Mouse (Mus musculus): Measurements from ENCODE around the gene Kpna7.

The Kpna7 gene

DNA sequence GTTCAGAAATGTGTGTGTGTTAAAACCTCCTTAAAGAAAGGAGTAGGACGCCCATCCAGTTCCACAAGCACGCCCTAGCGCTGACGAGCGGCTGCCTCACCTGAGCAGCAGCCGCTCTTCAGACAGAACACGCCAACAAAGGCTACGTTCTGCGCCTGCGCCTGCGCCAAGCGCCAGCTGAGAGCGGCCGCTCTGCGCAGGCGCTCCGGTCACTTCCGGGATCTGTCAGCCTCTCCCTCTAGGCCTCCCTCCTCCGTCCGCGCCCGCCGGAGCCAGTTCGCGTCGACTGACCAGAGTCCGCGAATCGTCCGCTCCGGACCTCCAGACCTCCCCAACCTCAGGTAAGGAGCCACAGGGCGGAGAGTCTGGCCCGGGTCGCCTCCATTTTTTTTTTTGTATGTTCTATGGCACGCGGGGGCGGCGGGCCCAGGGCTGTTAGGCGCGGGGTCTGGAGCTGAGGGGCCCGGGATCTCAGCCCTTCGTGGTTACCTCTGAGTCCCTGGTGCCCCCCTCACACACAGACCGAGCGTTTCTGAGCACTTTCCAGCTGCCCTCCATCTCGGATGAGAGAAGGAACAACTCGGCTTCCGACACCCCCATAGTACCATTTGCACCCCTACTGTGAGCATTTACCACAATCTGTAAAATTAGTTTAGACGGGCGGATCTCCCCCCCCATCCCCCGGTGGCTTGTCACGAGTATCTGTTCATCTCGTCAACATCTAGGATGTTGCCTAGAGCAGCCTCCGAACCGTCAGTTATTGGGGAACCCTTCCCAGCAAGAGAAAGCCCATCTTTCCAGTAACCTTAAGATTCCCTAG is at the start of gene Kpna7, which contains the start of gene Arpc1a:
TSS of gene Kpna7 (minus strand) at position 399 of the 820 bp plus-strand sequence.
TSS of gene Arpc1a (plus strand) at position 199 of the 820 bp plus-strand sequence.
- under 1% methylated on average over 54 of the region's 54 CpGs for WGBS

DNA sequence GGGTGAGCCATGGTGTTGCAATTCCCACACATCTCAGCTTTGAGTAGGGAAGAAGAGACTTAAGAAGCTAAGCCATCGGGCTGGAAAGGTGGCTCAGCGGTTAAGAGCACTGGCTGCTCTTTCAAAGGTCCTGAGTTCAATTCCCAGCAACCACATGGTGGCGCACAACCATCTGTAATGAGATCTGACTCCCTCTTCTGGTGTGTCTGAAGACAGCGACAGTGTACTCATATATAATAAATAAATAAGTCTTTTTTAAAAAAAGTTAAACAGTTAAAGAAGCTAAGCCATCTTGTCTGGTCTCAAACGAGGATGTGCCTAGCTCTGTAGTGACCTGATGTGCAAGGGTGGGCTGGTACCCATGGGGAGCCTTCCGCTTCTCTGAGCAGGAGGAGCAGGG is 49.4 kb upstream of the Kpna7 start:
- 82% methylated on average over 6 of the region's 6 CpGs for WGBS

- 73% methylated on average over 3 of the region's 3 CpGs for WGBS
Observed at GRCm38 (mm10) chr5:145130995-145131394, 47.2 kb upstream of the Kpna7 start.

- 35% methylated on average over 11 of the region's 11 CpGs for WGBS
Observed at GRCm38 (mm10) chr5:145130191-145130590, 46.4 kb upstream of the Kpna7 start.

- WGBS, result 45% methylated on average over 6 of the region's 6 CpGs
Observed at GRCm38 (mm10) chr5:145129773-145130172, 45.9 kb upstream of the Kpna7 start.

DNA sequence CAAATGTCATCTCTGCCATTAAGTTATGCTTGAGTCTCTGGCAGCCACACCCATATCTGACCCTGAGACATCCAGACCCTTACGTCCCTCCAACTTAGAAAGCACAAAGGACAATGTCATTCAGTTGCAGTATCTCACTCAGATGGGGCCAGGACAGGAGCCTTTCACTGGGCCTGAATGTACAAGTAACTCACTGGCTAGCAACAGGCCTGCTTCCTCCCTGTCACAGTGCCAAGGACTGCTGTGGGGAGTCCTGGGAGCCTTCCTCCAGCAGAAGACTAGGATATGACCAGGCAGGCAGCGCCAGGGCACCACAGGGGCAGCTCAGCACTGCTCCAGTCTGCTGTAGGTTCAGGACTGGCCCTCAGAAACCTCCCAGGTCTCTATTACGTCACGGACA is 45.3 kb upstream of the Kpna7 start:
- whole genome bisulfite sequencing, result 73% methylated on average over 4 of the region's 4 CpGs

DNA sequence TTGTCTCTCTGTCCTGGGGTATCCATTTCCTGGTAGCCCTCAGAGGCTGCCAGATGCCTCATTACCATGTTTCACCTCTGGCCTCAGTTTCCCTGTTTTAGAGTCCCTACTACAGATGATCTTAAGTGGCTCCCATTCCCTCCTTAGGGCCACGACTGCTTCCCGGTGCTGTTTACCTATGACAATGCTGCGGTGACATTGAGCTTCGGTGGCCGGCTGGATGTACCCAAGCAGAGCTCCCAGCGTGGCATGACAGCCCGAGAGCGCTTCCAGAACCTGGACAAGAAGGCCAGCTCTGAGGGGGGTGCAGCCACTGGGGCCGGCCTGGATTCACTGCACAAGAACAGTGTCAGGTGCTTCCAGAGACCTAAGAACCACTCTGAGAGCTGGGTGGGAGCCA is 42.8 kb upstream of the Kpna7 start:
- 87% methylated on average over 9 of the region's 9 CpGs for WGBS

- 95% methylated on average over 19 of the region's 19 CpGs for WGBS
Observed at GRCm38 (mm10) chr5:145123396-145123795, 39.6 kb upstream of the Kpna7 start.

- 73% methylated on average over 7 of the region's 7 CpGs for WGBS
Observed at GRCm38 (mm10) chr5:145120921-145121320, 37.1 kb upstream of the Kpna7 start.

- WGBS, result 89% methylated on average over 2 of the region's 2 CpGs
Observed at GRCm38 (mm10) chr5:145119385-145119784, 35.6 kb upstream of the Kpna7 start.

DNA sequence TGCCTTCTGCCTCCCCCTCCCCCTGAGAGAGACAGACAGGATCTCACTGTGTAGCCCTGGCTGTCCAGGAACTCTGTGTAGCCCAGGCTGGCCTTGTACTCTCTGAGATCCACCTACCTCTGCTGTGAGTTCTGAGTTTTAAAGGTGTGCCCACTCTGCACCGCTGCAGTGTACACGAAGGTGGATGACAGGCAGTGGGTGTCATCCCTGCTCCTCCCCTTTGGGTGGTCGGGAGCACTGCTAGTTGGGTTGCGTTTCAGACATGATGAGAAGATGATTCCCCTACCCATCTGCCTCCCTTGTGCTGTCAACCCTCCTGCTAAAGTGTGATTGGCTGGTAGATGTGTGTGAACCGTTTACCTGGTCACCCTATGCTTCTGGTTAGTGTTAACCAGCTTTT is 34.6 kb upstream of the Kpna7 start:
- 83% methylated on average over 5 of the region's 5 CpGs for WGBS

DNA sequence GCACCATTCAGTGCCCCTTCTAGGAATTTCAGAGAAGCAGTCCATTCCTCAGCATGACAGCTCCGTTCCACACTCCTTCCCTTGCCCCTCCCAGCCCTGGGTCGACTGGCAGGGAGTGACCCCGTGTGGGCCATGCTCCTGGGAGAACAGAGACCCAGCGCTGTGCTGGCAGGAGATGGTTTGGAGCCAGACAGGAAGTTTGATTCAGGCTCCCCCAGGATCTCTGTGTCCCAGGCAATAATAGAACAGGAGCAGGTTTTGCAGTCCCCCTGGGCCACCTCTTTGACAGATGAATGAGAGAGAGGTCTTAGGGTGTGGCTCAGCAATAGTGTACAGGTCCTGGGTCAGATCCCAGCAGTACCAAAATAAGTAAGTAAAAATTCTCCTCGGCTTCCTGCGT is 34.2 kb upstream of the Kpna7 start:
- 49% methylated on average over 6 of the region's 6 CpGs for WGBS

DNA sequence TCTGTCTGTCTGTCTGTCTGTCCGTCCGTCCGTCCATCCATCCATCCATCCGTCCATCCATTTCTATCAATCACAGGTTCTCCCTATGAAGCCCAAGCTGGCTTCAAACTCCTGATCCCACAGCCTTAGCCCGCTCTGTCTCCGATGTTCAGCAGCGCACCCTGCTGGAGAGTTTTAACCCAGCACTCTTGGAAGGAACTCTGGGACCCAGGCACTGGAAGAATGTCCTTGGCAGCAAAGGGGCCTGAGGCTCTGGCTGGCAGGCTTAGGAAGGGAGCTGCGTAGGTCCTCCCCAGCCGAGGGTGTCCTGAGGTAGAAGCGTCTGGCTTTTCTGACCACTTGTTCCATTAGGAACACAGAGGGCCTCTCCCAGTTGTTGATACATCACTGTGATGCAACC is 33.1 kb upstream of the Kpna7 start:
- 37% methylated on average over 10 of the region's 10 CpGs for WGBS

DNA sequence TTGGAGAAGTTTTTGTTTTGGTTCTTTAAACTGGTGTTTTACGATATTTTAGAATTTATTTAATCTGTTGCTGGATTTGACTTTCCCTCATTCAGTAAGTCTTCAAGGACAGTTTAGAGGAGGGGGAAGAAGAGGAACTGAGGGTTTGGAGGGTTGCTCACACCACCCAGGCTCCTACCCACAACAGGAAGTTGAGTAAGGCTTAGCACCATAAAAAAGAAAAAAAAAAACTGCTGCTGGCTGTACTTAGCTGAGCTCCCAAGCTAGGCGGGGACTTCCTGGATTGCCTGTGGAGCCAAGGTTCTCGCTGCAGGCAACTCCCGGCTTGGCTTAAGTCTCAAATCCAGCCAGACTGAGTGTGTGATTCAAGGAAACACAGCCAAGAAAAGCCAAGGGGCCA is 32.5 kb upstream of the Kpna7 start:
- WGBS, result 25% methylated on average over 4 of the region's 4 CpGs

GRCm38 (mm10) chr5:145115736-145116135 is 31.9 kb upstream of the Kpna7 start:
- WGBS, result 79% methylated on average over 5 of the region's 5 CpGs

- 9% methylated on average over 38 of the region's 40 CpGs for WGBS
Observed at GRCm38 (mm10) chr5:145114606-145115473, 31.0 kb upstream of the Kpna7 start.

- WGBS, result under 1% methylated on average over 53 of the region's 53 CpGs
Observed at GRCm38 (mm10) chr5:145114071-145114605, 30.3 kb upstream of the Kpna7 start, which contains the start of gene Arpc1b. Gene Arpc1b (plus strand): TSS chr5:145114215.

DNA sequence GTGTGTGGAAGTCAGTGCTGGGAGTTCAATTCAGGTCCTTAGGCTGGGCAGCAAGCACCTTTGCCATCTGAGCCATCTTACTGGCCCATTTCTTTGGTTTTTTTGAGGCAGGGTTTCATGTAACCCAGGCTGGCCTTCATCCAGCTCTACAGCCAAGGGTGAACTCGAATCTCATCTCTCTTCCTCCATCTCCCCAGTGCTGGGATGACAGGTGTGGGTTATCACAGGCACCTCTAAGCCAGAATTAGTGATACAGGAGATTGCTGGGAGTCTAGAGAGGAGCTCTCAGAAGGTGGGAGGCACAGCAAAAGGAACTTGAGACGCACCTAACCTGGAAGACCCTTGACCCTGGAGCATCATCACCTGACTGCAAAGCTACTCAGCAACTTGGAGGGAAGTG is 29.6 kb upstream of the Kpna7 start:
- WGBS, result 52% methylated on average over 2 of the region's 2 CpGs

DNA sequence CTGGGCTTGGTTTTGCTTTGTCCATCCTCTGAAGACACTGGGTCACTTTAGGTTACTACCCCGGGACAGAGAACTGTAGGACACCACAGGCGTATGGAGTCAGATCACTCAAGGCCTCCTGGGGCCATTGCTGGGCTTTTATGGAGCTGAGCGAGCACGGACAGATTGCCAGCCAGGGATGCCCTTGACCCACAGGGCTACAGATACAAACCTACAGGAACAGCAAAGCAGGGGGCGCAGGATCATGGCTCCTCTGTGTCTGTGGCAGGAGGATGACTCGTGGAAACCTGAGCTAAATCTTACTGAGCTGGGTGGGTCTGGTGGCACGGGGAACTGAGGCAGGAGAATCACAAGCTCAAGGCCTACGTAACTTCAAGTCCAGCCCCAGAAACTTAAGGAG is 28.7 kb upstream of the Kpna7 start:
- WGBS, result 88% methylated on average over 8 of the region's 8 CpGs

- 84% methylated on average over 6 of the region's 6 CpGs for WGBS
Observed at GRCm38 (mm10) chr5:145110401-145110800, 26.6 kb upstream of the Kpna7 start.

- 64% methylated on average over 9 of the region's 9 CpGs for WGBS
Observed at GRCm38 (mm10) chr5:145105694-145106275, 22.0 kb upstream of the Kpna7 start.

- WGBS, result 59% methylated on average over 9 of the region's 9 CpGs
Observed at GRCm38 (mm10) chr5:145104328-145104727, 20.5 kb upstream of the Kpna7 start.
